Mouse (Mus musculus) embryonic facial prominence, embryonic 11.5 days (tissue): ENCODE data around the gene Rsad2. TPM values are rescaled to one million over a fixed set of nuclear protein-coding genes. Genes with fewer than 3 reads are reported as not detected.

Experiments used
- ATAC-seq: fragments of 200-750 bp; cut with Nextera tagmentation; replicated peaks from 2 replicates; pipeline ENCODE4 v1.8.0; 2017; ENCODE audit warnings: low read depth; ENCODE audit not compliant: insufficient number of reproducible peaks, low FRiP score, low TSS enrichment
- DNase-seq: peaks from one replicate; pipeline ENCODE4 v3.0.0-alpha.2; 2015; ENCODE audit warnings: low spot score
- H3K27ac ChIP-seq: fragments of 300-500 bp; sonication (generic); replicated peaks from 2 replicates; pipeline ENCODE4 v1.5.1; 2014; ENCODE audit warnings: mild to moderate bottlenecking, low read depth, low read length, control low read depth
- H3K27me3 ChIP-seq: fragments of 300-500 bp; sonication (generic); 2 replicates; pipeline ENCODE4 v1.6.1; 2014; ENCODE audit warnings: mild to moderate bottlenecking, low read length, moderate library complexity, mixed read lengths; ENCODE audit not compliant: control insufficient read depth, insufficient read depth
- H3K36me3 ChIP-seq: fragments of 300-500 bp; sonication (generic); replicated peaks from 2 replicates; pipeline ENCODE4 v1.6.1; 2014; ENCODE audit warnings: low read depth, mild to moderate bottlenecking, low read length, moderate library complexity, mixed read lengths; ENCODE audit not compliant: control insufficient read depth, insufficient read depth
- H3K4me1 ChIP-seq: fragments of 300-500 bp; sonication (generic); 2 replicates; pipeline ENCODE4 v1.6.1; 2014; ENCODE audit warnings: low read length, mixed read lengths; ENCODE audit not compliant: control insufficient read depth, insufficient read depth
- H3K4me2 ChIP-seq: fragments of 300-500 bp; sonication (generic); 2 replicates; pipeline ENCODE4 v1.6.1; 2014; ENCODE audit warnings: low read depth, mild to moderate bottlenecking, control low read depth, low read length, moderate library complexity
- H3K4me3 ChIP-seq: fragments of 300-500 bp; sonication (generic); 2 replicates; pipeline ENCODE4 v1.5.1; 2014; ENCODE audit warnings: low read depth, low read length, control low read depth
- H3K9ac ChIP-seq: fragments of 300-500 bp; sonication (generic); replicated peaks from 2 replicates; pipeline ENCODE4 v1.6.1; 2014; ENCODE audit warnings: mild to moderate bottlenecking, control low read depth, low read length
- H3K9me3 ChIP-seq: fragments of 300-500 bp; sonication (generic); replicated peaks from 2 replicates; pipeline ENCODE4 v1.6.1; 2016; ENCODE audit warnings: mild to moderate bottlenecking, low read length, inconsistent platforms, mixed read lengths; ENCODE audit not compliant: control insufficient read depth
- WGBS: fragments of 180-500 bp; shearing (Covaris S2); extraction: QIAGEN DNeasy Blood & Tissue Kit; methylation state at CpG from one replicate; pipeline ENCODE4 v1.1.7; 2014; 5-methylcytosine and 5-hydroxymethylcytosine counted together
- polyA plus RNA-seq: library from polyadenylated mRNA; unstranded; fragments of >200 nt; fragmentation: Nextera tagmentation; extraction: Ambion mirVana; gene quantifications from 2 replicates; pipeline ENCODE4 v1.2.1, GENCODE M21; 2014

Gene Rsad2
- polyA plus RNA-seq, 1 experiment from 2014 or later: 1.0 TPM

DNA sequence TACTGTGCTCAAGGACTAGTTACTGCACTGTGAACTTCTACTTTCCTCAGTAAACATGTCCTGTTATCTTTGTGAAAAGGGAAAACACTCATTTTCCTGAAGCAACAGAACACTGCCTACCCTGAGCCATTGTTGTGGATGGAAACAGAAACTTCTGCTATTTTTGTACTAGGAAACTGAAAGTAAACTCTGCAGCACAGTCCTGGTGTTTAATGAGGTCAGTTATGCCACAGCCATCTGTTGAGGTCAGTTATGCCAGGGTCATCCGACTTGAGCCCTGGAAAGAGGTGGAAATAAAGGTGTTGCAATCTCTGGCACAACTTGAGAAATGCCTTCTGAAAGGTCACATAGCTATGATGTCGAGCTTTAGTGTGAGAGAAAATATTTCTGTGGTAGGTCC lies 3.8 kb upstream of the Rsad2 start:
- no peak overlapping the region for H3K4me3 ChIP-seq
- DNase-seq: no peak

DNA sequence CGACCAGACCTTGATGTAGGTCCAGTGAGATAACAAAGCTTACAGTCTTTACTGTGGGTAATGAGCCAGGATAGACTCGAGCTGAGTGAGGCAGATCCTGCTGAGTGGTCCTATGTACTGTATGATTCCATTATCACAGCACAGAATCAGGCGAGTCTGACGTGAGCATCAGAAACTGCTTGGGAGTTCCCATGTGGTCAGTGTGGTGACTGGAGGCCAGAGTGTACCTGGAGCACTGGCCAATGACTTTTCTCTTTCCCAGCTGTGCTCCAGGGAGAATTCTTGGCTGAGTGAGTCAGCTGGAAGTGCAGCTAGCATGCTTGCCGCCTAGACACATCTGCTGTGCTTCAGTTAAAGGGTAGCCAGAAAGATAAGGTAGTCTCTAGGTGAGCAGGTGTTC lies 1.6 kb downstream of the Rsad2 start:
- Histone ChIP-seq H3K4me1 (peaks cover 2% of the 10 kb centered on the region; the same call in 1 of the 2 replicates), H3K9ac (no peak overlapping the region), H3K36me3 (no peaks in the 10 kb centered on the region), H3K27me3 (no peaks in the 10 kb centered on the region), H3K27ac (no peak overlapping the region), H3K4me2 (no peak overlapping the region), H3K4me3 (no peak overlapping the region), H3K9me3 (no peaks in the 10 kb centered on the region)
- 62% methylated on average over 5 of the region's 5 CpGs for WGBS
- DNase-seq (no peak), ATAC-seq (no peak)

More for the DNA sequence above, 3.8 kb upstream of the Rsad2 start:
- Histone ChIP-seq H3K27ac (no peak overlapping the region), H3K36me3 (no peaks in the 10 kb centered on the region), H3K4me1 (peaks cover 2% of the 10 kb centered on the region; the same call in 1 of the 2 replicates), H3K4me2 (no peak overlapping the region), H3K27me3 (no peaks in the 10 kb centered on the region), H3K9me3 (no peaks in the 10 kb centered on the region), H3K9ac (no peak overlapping the region)
- ATAC-seq: no peak
- WGBS: 57% methylated on average over 2 of the region's 2 CpGs

DNA sequence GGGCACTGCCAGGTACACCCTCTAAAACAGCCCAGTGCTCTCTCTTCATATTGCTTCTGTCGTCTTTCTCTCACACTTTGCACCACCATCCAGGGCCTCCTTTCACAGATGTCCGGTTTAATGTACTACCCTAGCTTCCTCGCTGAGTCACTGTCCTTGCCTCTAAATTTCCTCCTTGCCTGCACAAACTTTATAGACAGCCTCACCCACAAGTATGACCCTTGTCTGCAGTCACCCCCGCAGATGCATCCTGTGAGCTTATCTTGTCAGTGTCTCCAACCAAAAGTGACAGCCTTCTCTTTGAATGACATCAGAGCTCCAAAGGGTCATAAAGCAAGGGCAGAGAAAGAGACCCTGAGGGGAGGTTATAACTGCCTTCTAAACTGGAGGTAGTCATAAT lies 3.3 kb downstream of the Rsad2 start:
- 66% methylated on average over 4 of the region's 4 CpGs for WGBS
- H3K36me3 ChIP-seq: no peaks in the 10 kb centered on the region
- peaks cover 2% of the 10 kb centered on the region; the same call in 1 of the 2 replicates for H3K4me1 ChIP-seq
- no peak overlapping the region for H3K9ac ChIP-seq
- no peaks in the 10 kb centered on the region for H3K9me3 ChIP-seq
- ATAC-seq (no peak), DNase-seq (no peak)
- no peaks in the 10 kb centered on the region for H3K27me3 ChIP-seq
- H3K4me3 ChIP-seq: no peak overlapping the region
- H3K4me2 ChIP-seq: no peak overlapping the region
- no peak overlapping the region for H3K27ac ChIP-seq

DNA sequence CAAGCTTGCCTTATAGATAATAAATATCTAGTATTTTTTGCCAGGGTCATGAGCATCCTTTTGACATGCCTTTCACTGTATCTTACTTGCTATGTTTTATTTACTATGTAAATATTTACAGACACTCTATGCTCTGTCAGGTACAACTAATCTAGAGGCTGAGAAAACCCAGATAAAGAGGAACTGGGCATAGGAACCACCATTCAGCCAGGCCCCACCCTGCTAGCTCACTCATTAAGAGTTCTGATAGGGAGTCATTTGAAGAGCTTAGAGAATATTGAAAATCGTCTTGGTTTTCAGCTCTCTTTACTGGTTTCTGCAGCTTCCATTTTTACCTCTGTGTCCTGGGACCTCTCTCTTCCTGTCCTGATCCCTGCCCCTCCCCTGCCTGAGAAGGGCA lies 5.1 kb downstream of the Rsad2 start:
- DNase-seq (no peak), ATAC-seq (no peak)
- no peaks in the 10 kb centered on the region for H3K9me3 ChIP-seq
- no peaks in the 10 kb centered on the region for H3K27me3 ChIP-seq
- no peaks in the 10 kb centered on the region for H3K36me3 ChIP-seq
- peaks cover under 1% of the 10 kb centered on the region; the same call in 1 of the 2 replicates for H3K4me1 ChIP-seq
- no peak overlapping the region for H3K9ac ChIP-seq
- no peak overlapping the region for H3K4me3 ChIP-seq
- no peak overlapping the region for H3K4me2 ChIP-seq
- H3K27ac ChIP-seq: no peak overlapping the region
- WGBS: 43% methylated on average over 1 of the region's 1 CpGs

DNA sequence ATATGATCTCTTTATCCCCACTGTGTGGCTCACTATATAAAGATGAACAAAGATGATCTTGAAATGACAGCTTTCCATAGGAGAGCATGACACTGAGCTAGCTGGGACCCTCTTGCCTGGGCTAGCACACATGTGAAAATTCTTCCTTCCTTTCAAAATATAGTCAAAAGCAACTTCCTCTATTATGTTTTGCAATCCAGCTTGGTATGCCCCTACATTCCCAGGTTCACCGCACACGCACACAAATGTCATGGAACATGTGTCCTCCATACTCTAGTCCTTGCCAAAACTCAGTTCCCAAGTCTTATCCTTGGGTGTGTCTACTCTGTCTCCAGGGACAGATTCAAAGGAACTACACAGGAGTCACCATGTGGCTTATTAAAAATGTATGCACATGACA lies 6.8 kb downstream of the Rsad2 start:
- Histone ChIP-seq H3K4me1 (no peaks in the 10 kb centered on the region), H3K4me2 (no peak overlapping the region), H3K27me3 (no peaks in the 10 kb centered on the region), H3K4me3 (no peak overlapping the region), H3K27ac (no peak overlapping the region), H3K9ac (no peak overlapping the region), H3K9me3 (no peaks in the 10 kb centered on the region), H3K36me3 (no peaks in the 10 kb centered on the region)
- 98% methylated on average over 2 of the region's 2 CpGs for WGBS
- DNase-seq (no peak), ATAC-seq (no peak)

DNA sequence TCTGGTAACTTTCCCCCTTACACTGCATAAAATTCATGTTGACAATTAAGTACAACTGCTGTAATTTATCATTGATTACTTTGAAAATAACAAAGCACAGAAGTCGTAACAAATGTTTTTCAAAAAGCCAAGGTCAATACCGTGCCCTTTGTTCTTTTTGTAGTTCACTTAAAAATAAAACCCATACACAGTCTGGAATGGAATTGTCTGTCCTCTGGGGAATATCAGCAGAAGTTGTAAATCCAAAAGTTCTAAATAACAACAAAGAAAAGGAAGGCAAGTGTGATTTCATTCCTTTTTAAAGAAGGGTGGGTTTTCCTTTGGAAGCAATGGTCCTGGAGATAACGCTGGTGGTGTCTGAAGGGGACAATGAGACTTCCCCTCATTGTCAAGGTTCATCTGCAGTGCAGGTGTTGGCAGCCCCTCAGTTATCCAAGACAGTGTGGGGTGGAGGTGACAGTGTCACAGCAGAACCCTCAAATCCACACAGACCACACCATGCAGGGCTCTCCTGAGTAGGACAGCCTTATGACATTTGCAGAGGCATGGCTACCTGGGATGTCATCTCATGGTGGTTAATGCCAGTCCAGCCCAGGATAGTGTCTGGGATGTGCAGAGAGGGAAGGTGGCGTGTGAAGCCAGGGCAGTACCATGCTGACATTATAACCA lies 9.7 kb downstream of the Rsad2 start:
- no peaks in the 10 kb centered on the region for H3K9me3 ChIP-seq
- H3K4me2 ChIP-seq: no peak overlapping the region
- no peak for DNase-seq
- no peak for ATAC-seq
- H3K4me3 ChIP-seq: no peak overlapping the region
- H3K36me3 ChIP-seq: no peaks in the 10 kb centered on the region
- no peaks in the 10 kb centered on the region for H3K4me1 ChIP-seq
- 83% methylated on average over 4 of the region's 4 CpGs for WGBS
- no peak overlapping the region for H3K27ac ChIP-seq
- no peak overlapping the region for H3K9ac ChIP-seq
- H3K27me3 ChIP-seq: no peaks in the 10 kb centered on the region

DNA sequence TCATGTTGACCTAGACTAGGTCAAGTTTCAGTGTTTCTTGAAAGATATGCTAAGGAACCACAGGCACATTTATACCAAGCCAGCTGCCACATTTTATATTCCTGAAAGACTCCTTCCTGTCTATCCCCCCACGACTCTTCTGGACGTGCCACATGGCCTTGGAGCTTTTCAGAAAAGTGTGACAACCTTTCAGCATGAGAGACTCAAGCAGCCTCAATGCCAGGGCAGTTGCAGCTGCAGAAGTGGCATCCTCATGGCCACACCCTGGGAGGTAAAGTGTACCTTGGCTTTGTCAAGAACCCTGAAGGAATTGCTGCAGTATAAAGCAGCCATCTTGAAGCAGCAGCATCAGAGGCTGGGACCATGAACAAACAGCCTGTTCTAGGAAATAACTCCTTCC lies 11.7 kb downstream of the Rsad2 start:
- no peak overlapping the region for H3K4me2 ChIP-seq
- H3K27me3 ChIP-seq: no peaks in the 10 kb centered on the region
- no peak overlapping the region for H3K27ac ChIP-seq
- no peaks in the 10 kb centered on the region for H3K4me1 ChIP-seq
- H3K36me3 ChIP-seq: no peaks in the 10 kb centered on the region
- H3K9me3 ChIP-seq: no peaks in the 10 kb centered on the region
- H3K4me3 ChIP-seq: no peak overlapping the region
- ATAC-seq (no peak), DNase-seq (no peak)
- no peak overlapping the region for H3K9ac ChIP-seq
- 85% methylated on average over 2 of the region's 2 CpGs for WGBS

DNA sequence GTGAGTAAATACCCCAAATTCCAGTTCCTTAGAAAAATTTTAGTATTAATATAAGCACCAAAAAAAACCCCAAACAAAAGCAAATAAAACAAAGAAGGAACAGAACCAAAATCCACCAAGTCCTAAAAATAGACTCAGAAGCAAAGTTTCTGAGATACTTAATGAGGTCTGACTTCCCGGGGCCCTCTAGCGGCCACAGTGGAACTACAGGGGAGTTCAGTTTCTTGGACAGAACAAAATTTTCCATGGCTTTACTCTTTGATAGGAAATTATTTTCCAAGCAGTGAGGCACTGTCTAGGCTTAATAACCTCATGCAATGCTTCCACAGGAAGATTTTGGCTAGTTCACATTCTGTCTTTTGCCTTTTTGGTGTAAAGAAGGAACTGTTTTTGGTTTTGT lies 12.2 kb downstream of the Rsad2 start:
- Histone ChIP-seq H3K27ac (no peak overlapping the region), H3K9me3 (no peaks in the 10 kb centered on the region), H3K4me2 (no peak overlapping the region), H3K9ac (no peak overlapping the region), H3K4me1 (no peaks in the 10 kb centered on the region), H3K36me3 (no peaks in the 10 kb centered on the region), H3K4me3 (no peak overlapping the region), H3K27me3 (no peaks in the 10 kb centered on the region)
- DNase-seq: peak; percentile 82
- no peak for ATAC-seq
- WGBS: 1% methylated on average over 2 of the region's 2 CpGs
